Mouse (Mus musculus) thymus, adult 18-20 months (tissue): ENCODE results near the gene Gm17655.
"Not testable (repeated sequence)": the region's sequence is repeated elsewhere in the genome, so short reads cannot be mapped to it uniquely, and the experiment has no call there.

ENCODE experiments used
- DNase-seq, 2 experiments: peaks; one replicate each; pipeline ENCODE4 v3.0.0; 2022; ENCODE audit warnings: mixed read lengths in 2 of 2

Gene Gm17655

GRCm38 (mm10) chr5:110086161-110086866 is 14.0 kb upstream of the Gm17655 start:
- DNase-seq: no peak

- DNase-seq: no peak
Measured at GRCm38 (mm10) chr5:110082961-110083360, 10.6 kb upstream of the Gm17655 start.

GRCm38 (mm10) chr5:110057637-110058408 is 14.5 kb downstream of the Gm17655 start:
- DNase-seq: peak; percentile 72 to 75

GRCm38 (mm10) chr5:110023694-110024427 is 48.5 kb downstream of the Gm17655 start:
- not testable (repeated sequence) for DNase-seq

- no peak for DNase-seq
Measured at GRCm38 (mm10) chr5:110023273-110023672, 49.0 kb downstream of the Gm17655 start.

GRCm38 (mm10) chr5:110015775-110016174 is 56.5 kb downstream of the Gm17655 start:
- not testable (repeated sequence) for DNase-seq
